Mouse (Mus musculus): ENCODE measurements around the gene Lenep. TPM values are rescaled to one million over a fixed set of nuclear protein-coding genes. Genes with fewer than 3 reads are reported as not detected.

Gene Lenep
- polyA plus RNA-seq, 1 experiment, result not detected

DNA sequence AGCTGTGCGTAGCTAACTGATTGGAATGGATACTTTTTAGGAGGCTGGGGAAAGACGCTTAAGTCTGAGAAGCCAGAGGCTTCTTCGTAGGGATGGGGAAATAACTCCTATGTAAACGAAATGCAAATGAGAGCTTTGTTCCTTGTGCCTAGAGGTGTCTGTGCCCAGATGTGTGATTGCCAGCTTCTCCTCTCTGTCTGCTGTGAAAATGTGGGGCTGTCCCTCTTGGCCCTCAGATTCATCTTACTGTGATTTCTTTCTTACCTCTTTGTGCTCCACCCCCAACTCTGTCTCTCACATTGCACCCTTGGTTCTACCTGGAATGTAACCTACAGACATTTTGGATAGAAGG lies 6.0 kb downstream of the Lenep start:
- peak overlapping the region; percentile 65; the same call in 1 of the 2 replicates for H3K4me3 ChIP-seq (ENCODE audit: insufficient read depth, low read depth, low read length)

DNA sequence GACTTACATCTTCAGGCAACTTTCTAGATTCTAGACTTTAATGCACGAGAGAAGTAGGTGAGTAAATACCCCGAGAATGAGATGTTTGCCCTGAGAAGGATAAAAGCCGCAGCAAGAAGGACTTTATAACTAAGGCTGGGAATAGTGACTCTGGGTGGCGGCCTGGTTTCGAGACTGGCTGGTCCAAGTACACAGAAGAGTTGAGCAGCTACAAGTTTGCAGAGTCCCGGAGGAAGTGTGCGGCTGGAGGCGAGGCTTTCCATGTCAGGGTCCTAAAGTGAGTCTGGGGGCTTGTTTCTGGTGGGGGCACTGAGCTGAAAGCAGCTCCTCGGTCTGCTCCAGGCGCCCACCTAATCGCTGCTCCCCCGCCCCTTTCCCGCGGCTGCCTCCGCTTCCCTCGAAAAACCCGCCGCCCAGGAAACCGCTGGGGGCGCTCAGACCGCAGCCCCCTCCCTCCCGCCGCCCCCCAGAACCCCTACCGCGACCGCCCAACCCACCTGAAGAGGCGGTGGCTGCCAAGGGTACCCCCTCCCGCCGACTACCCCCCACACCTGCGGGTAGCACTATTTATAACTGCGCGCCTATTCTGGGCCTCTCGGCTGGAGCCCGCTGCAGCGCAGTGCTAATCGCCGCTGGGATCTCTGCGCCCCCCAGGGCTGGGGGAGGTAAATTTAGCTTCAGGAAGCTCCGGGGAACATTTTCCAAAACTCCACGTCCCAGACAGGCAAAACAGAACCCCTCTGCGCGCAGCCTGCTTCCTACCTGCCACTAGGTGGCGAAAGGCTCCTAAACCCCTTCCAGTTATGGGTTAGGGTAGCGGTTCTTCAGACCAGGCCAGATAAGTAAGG lies 6.6 kb downstream of the Lenep start:
- Histone ChIP-seq H3K27ac (ENCODE audit: insufficient read depth, low read depth, low read length) (peak overlapping the region; percentile 6), H3K4me3 (ENCODE audit: insufficient read depth, low read depth, low read length) (peak overlapping the region; percentile 65), H3K36me3 (ENCODE audit: control insufficient read depth, insufficient read depth, low read length) (no peaks in the 10 kb centered on the region), H3K27me3 (replicated peaks; ENCODE audit: control insufficient read depth, insufficient read depth, low read length) (no peaks in the 10 kb centered on the region), H3K4me1 (ENCODE audit: control insufficient read depth, insufficient read depth, low read length) (peaks cover 10% of the 10 kb centered on the region; the same call in 1 of the 2 replicates)
- TF ChIP-seq CTCF (conservative IDR thresholded peaks at IDR 0.05; ENCODE audit: insufficient read depth, insufficient read length, low read depth, low read length), result peak; percentile 90
- no peak for TF ChIP-seq POLR2A (IDR thresholded peaks at IDR 0.05; ENCODE audit: low read depth, low read length)
- 1% methylated on average over 44 of the region's 44 CpGs for WGBS
- DNase-seq, result peak; percentile 82

More for the DNA sequence above, 6.0 kb downstream of the Lenep start:
- Histone ChIP-seq H3K27me3 (replicated peaks; ENCODE audit: control insufficient read depth, insufficient read depth, low read length) (no peaks in the 10 kb centered on the region), H3K36me3 (ENCODE audit: control insufficient read depth, insufficient read depth, low read length) (no peaks in the 10 kb centered on the region), H3K4me1 (ENCODE audit: control insufficient read depth, insufficient read depth, low read length) (peaks cover 6% of the 10 kb centered on the region; the same call in 1 of the 2 replicates), H3K27ac (ENCODE audit: insufficient read depth, low read depth, low read length) (peak overlapping the region; percentile 28; the same call in 1 of the 2 replicates)
- 0% methylated on average over 4 of the region's 4 CpGs for WGBS
- DNase-seq, result no peak
- TF ChIP-seq POLR2A (IDR thresholded peaks at IDR 0.05; ENCODE audit: low read depth, low read length), result no peak
- no peak for TF ChIP-seq CTCF (conservative IDR thresholded peaks at IDR 0.05; ENCODE audit: insufficient read depth, insufficient read length, low read depth, low read length)

DNA sequence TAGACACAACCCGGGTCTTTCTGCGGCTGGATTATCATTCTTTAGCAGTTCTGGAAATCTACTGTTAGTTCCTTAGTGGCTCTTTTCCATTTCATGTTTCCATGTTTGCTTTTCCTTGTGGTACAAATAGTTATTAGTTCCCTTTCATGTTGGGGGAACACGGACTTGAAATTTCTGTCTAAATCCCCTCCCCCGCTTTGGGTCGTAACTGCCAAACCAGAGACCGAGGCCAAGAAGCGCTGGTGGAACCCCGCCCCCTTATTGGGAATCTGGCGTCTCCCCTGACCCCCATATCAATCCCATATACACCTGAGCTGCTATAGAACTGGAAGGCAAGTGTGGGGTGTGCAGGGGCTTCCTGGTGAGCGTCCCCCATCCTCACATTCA lies 7.2 kb downstream of the Lenep start:
- Histone ChIP-seq H3K27me3 (replicated peaks; ENCODE audit: control insufficient read depth, insufficient read depth, low read length) (no peaks in the 10 kb centered on the region), H3K36me3 (ENCODE audit: control insufficient read depth, insufficient read depth, low read length) (no peaks in the 10 kb centered on the region), H3K4me1 (ENCODE audit: control insufficient read depth, insufficient read depth, low read length) (peaks cover 13% of the 10 kb centered on the region; the same call in 1 of the 2 replicates), H3K27ac (ENCODE audit: insufficient read depth, low read depth, low read length) (peak overlapping the region; percentile 93), H3K4me3 (ENCODE audit: insufficient read depth, low read depth, low read length) (peak overlapping the region; percentile 65)
- 7% methylated on average over 10 of the region's 10 CpGs for WGBS
- no peak for TF ChIP-seq CTCF (conservative IDR thresholded peaks at IDR 0.05; ENCODE audit: insufficient read depth, insufficient read length, low read depth, low read length)
- no peak for TF ChIP-seq POLR2A (IDR thresholded peaks at IDR 0.05; ENCODE audit: low read depth, low read length)
- peak; percentile 32 for DNase-seq

DNA sequence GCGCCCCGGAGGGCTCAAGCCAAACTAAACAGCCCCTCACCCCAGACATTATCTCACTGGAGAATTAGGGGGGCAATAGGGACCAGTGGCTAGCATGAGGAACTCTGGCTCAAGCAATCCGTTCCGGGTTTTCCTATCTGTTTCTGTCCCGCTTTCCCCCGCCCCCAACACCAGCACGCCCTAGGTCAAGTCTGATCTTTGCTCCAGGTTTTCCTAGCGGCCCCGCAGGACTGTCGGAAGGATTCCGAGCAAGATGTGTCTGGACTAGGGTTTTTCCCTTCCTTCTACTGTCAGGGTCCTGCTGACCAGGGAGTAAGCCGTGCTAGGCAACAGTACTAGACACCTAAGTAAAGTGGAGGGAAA lies 7.7 kb downstream of the Lenep start:
- Histone ChIP-seq H3K4me3 (ENCODE audit: insufficient read depth, low read depth, low read length) (peak overlapping the region; percentile 65), H3K4me1 (ENCODE audit: control insufficient read depth, insufficient read depth, low read length) (peaks cover 19% of the 10 kb centered on the region), H3K36me3 (ENCODE audit: control insufficient read depth, insufficient read depth, low read length) (no peaks in the 10 kb centered on the region), H3K27me3 (replicated peaks; ENCODE audit: control insufficient read depth, insufficient read depth, low read length) (no peaks in the 10 kb centered on the region), H3K27ac (ENCODE audit: insufficient read depth, low read depth, low read length) (peak overlapping the region; percentile 93)
- no peak for TF ChIP-seq CTCF (conservative IDR thresholded peaks at IDR 0.05; ENCODE audit: insufficient read depth, insufficient read length, low read depth, low read length)
- peak; percentile 26 for TF ChIP-seq POLR2A (IDR thresholded peaks at IDR 0.05; ENCODE audit: low read depth, low read length)
- 1% methylated on average over 10 of the region's 12 CpGs for WGBS
- peak; percentile 95 for DNase-seq

DNA sequence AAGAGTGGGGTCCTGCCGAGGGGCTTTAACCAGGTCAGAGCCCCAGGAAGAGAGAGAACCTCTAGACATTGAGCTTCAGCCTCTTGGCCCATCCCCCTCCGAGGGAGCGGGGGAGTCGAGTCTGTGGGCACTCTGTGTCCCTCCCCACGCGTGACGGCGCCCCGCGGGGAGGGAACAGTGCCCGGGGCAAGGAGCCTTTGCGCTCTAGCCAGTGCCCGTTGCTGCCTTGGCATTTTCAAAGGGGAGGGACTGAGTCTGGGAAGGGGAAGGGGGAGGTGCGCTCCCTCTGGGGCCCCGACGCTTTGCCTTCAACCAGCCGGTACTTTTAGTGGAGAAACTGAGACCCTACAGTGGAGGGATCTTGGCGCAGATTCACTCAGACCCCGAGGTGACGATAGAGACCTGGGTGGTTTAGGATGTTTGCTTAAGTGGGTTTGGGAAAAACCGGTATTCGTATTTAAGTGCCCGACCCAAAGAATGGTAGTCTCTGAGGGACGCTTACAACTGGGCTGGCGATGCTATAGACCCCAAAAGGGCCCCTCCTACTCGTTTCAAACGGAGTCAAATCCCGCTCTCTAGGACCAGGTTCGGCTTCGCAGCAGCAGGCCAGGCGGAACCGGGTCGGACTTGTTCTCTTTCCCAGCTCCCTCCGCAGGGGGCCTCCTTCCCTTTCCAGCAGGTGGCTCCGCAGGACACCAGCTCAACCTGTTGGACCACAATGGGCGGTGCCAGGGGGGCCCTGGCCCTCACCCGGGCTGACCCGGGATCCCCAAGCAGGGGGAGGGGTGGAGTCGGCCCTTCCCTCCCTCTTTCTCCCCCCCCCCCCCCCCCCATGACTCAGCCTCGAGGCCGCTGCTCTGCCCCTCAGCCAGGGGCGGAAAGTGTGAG lies 8.3 kb downstream of the Lenep start, which contains the start of gene Zbtb7b:
Gene Zbtb7b, minus strand, starts transcription at position 771 of the 888 bp plus-strand sequence.
- H3K4me3 ChIP-seq (ENCODE audit: insufficient read depth, low read depth, low read length), result peak within 1 kb of the TSS; percentile 65
- TF ChIP-seq POLR2A (IDR thresholded peaks at IDR 0.05; ENCODE audit: low read depth, low read length) (peak; percentile 22), CTCF (conservative IDR thresholded peaks at IDR 0.05; ENCODE audit: insufficient read depth, insufficient read length, low read depth, low read length) (peak; percentile 34)
- WGBS, result under 1% methylated on average over 39 of the region's 42 CpGs

DNA sequence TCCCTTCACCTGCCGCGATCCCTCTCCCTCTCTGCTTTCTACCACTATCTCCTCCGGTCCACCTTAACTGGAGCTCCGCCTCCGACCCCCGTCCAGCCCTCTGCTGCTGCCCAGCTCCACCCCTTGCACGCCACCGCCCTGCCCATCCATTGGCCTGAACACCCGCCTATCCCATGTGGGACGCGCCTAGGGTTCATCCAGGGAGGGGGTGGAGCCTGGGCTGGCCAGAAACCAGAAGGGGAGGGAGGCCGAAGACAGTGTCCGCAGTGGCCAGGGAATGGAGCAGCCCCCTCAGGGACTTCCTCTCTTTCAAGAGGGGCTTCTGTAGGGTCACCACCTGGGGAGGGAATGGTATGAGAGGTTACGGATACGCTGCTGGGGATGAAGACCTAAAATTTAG lies 9.0 kb downstream of the Lenep start:
- peak; percentile 99 for DNase-seq
- H3K4me3 ChIP-seq (ENCODE audit: insufficient read depth, low read depth, low read length), result peak overlapping the region; percentile 70
- peaks cover 29% of the 10 kb centered on the region for H3K4me1 ChIP-seq (ENCODE audit: control insufficient read depth, insufficient read depth, low read length)
- H3K36me3 ChIP-seq (ENCODE audit: control insufficient read depth, insufficient read depth, low read length), result no peaks in the 10 kb centered on the region
- peak overlapping the region; percentile 97 for H3K27ac ChIP-seq (ENCODE audit: insufficient read depth, low read depth, low read length)
- WGBS, result under 1% methylated on average over 15 of the region's 15 CpGs
- H3K27me3 ChIP-seq (replicated peaks; ENCODE audit: control insufficient read depth, insufficient read depth, low read length), result no peaks in the 10 kb centered on the region
- TF ChIP-seq POLR2A (IDR thresholded peaks at IDR 0.05; ENCODE audit: low read depth, low read length), result peak; percentile 64
- no peak for TF ChIP-seq CTCF (conservative IDR thresholded peaks at IDR 0.05; ENCODE audit: insufficient read depth, insufficient read length, low read depth, low read length)

More for the DNA sequence above, 8.3 kb downstream of the Lenep start, which contains the start of gene Zbtb7b:
- Histone ChIP-seq H3K4me1 (ENCODE audit: control insufficient read depth, insufficient read depth, low read length) (peaks cover 24% of the 10 kb centered on the region), H3K27me3 (replicated peaks; ENCODE audit: control insufficient read depth, insufficient read depth, low read length) (no peaks in the 10 kb centered on the region), H3K27ac (ENCODE audit: insufficient read depth, low read depth, low read length) (peak within 1 kb of the TSS; percentile 97), H3K36me3 (ENCODE audit: control insufficient read depth, insufficient read depth, low read length) (no peaks in the 10 kb centered on the region)
- peak; percentile 95 for DNase-seq
